Mouse (Mus musculus) frontal cortex, postnatal 25 days (tissue): ENCODE results near the gene Nup214.
"Not testable (repeated sequence)": the region's sequence is repeated elsewhere in the genome, so short reads cannot be mapped to it uniquely, and the experiment has no call there.

Experiments
- DNase-seq, 2 experiments: peaks; one replicate each; pipeline ENCODE4 v3.0.0; 2022; ENCODE audit warnings: low spot score in 2 of 2

Gene Nup214

GRCm38 (mm10) chr2:31963491-31963890, 10.7 kb upstream of the Nup214 start:
- DNase-seq = no peak

GRCm38 (mm10) chr2:31964191-31964590, 10.0 kb upstream of the Nup214 start:
- no peak for DNase-seq

GRCm38 (mm10) chr2:31965110-31965509, 9.1 kb upstream of the Nup214 start:
- DNase-seq = no peak

GRCm38 (mm10) chr2:31966801-31967200, 7.4 kb upstream of the Nup214 start:
- no peak for DNase-seq

GRCm38 (mm10) chr2:31972589-31972988, 1.6 kb upstream of the Nup214 start:
- no peak for DNase-seq

GRCm38 (mm10) chr2:31974809-31975371, 654 bp downstream of the Nup214 start:
- no peak for DNase-seq

- DNase-seq = no peak
Measured at GRCm38 (mm10) chr2:31987774-31988173, 13.5 kb downstream of the Nup214 start.

GRCm38 (mm10) chr2:31990961-31991360, 16.7 kb downstream of the Nup214 start:
- no peak for DNase-seq

- no peak for DNase-seq
Measured at GRCm38 (mm10) chr2:31994896-31995295, 20.7 kb downstream of the Nup214 start.

- peak; percentile 30 to 43 for DNase-seq
Measured at GRCm38 (mm10) chr2:31996060-31996459, 21.8 kb downstream of the Nup214 start.

- no peak for DNase-seq
Measured at GRCm38 (mm10) chr2:31997539-31997938, 23.3 kb downstream of the Nup214 start.

- DNase-seq = no peak
Measured at GRCm38 (mm10) chr2:31998443-31998842, 24.2 kb downstream of the Nup214 start.

GRCm38 (mm10) chr2:32008311-32008710, 34.1 kb downstream of the Nup214 start:
- no peak for DNase-seq

- no peak for DNase-seq
Measured at GRCm38 (mm10) chr2:32008716-32009115, 34.5 kb downstream of the Nup214 start.

GRCm38 (mm10) chr2:32019704-32020103, 45.5 kb downstream of the Nup214 start:
- DNase-seq = no peak

- DNase-seq = no peak
Measured at GRCm38 (mm10) chr2:32020229-32020628, 46.0 kb downstream of the Nup214 start.

- DNase-seq = no peak
Measured at GRCm38 (mm10) chr2:32024372-32024771, 50.1 kb downstream of the Nup214 start.

GRCm38 (mm10) chr2:32029636-32030035, 55.4 kb downstream of the Nup214 start:
- no peak for DNase-seq

- DNase-seq = no peak
Measured at GRCm38 (mm10) chr2:32033436-32033835, 59.2 kb downstream of the Nup214 start.

- no peak for DNase-seq
Measured at GRCm38 (mm10) chr2:32034206-32034605, 60.0 kb downstream of the Nup214 start.

- no peak for DNase-seq
Measured at GRCm38 (mm10) chr2:32037279-32037858, 63.1 kb downstream of the Nup214 start.

GRCm38 (mm10) chr2:32038661-32039081, 64.4 kb downstream of the Nup214 start:
- peak in 1 of 2 experiments; percentile 28 for DNase-seq

GRCm38 (mm10) chr2:32040646-32041045, 66.4 kb downstream of the Nup214 start:
- DNase-seq = not testable (repeated sequence)

- no peak for DNase-seq
Measured at GRCm38 (mm10) chr2:32041087-32041486, 66.9 kb downstream of the Nup214 start.
